Mouse (Mus musculus) T-helper 1 cell (primary cell): ENCODE results near the gene Elavl2.

Experiments
- in situ Hi-C: fragments of 300-600 bp; cut with MboI, MseI; formaldehyde crosslinking; loops from one replicate; pipeline ENCODE4 v1.15.1; 2025; ENCODE audit warnings: high pct_unique_total_duplicates

The Elavl2 gene

DNA sequence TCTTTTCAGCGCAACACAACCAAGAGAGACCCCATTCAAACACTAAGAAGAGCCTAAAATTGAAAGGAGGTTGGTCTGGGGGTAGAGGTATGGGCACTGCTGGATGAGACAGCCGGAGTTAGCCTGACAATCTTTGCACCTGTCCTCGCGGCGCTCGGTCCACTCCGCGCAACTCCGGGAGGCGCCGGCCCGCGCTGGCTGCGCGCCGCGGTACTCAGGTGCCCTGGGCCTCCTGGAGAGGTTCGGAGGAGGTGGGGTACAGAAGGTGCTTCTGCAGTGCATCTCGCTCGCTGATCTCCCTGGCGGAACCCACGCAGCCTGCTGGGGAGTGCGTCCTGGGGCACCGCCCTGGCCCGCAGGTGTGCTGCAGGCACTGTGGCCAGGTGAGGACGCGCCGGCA is at the start of gene Elavl2:
Gene Elavl2, minus strand, starts transcription at position 363 of the 400 bp plus-strand sequence.
- in situ Hi-C loops: no loop called here

- in situ Hi-C loops: no loop called here
Observed at GRCm38 (mm10) chr4:91447887-91448286, 47.3 kb upstream of the Elavl2 start.

GRCm38 (mm10) chr4:91415582-91415981 is 15.0 kb upstream of the Elavl2 start:
- in situ Hi-C loops: no loop called here

DNA sequence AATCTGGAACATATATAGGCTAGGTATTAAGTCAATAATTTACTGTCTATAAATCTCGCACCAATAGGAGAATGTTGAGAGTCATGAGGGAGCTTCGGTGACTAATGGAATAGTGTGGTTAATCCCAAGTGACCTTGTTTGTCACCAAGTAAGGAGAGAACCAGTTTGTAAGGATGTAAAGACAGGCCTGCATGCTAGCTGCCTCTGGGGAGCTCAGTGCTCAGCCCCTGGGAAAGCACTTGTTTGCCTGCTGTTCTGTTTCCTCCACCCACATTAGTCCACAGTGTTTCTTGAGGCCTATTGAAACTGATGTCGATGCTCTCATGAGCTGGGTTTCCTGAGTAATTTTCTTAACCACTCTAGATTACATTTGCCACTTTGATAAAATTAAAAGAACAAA is 4.5 kb upstream of the Elavl2 start:
- in situ Hi-C loops: no loop called here

GRCm38 (mm10) chr4:91399510-91400196 is 932 bp downstream of the Elavl2 start:
- in situ Hi-C loops: no loop called here

DNA sequence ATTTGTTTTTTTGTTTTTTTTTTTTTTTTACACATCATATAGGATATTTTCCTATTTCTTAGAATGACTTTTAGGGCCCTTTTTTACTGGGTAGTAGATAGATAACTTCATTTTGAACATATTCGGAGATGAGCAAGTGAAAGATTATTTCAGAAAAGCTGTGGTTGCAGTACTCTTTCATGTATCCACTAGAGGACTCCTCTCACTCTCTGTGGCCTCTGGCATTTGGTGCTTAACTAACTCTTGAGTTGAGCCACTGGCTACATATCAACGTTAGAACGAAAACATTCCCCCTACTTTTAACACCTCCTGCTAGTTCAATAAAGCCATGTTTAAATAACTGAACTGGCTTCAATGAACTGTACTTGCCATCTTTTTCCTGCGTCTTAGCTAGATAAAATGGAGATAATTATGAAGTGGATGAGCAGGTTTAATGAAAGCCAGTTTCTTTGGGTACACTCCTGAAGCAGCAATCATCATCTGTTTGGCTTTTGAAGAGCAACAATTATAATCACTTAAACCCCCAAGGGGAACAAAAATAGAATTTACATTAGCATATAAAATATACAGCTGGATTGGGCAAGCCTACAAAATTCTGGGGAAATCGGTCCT is 8.5 kb downstream of the Elavl2 start:
- in situ Hi-C loops: no loop called here

DNA sequence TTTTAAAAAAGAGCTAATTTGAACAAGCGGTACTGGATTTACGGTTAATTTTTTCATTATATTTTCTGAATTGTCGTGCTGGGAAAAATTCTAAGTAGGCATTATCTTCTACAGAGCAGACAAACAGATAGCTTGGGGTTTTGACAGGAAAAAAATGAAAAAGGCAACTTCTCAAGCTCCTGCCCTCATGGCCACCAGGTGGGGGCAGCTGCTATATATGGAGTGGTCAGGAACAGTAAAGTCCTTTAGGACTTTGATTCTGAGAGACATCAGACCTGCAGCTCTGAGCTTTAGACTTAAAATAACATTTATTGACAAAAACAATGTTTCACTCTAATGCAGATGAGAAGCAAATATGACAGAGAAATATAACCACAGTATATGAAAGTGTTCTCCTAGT is 12.9 kb downstream of the Elavl2 start:
- in situ Hi-C loops: no loop called here

DNA sequence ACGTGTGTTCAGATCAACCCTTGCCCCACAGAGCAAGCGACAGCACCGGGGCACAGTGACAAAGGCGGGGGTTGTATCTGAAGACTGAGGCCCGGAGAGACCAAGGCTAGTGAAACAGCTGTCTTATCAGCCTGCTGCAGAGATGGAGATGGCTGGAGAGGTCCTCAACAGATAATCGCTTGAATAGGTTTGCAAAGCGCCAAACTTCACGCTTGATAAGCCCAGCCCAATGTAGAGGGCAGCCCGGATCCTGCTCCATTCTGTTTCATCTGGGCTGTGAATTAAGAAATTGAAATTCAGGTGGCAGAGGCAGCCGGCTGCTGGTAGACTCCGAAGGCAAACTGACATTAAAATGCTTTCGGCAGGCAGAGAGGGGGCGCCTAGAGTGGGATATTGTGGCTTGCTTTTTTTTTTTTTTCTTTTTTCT is 19.4 kb downstream of the Elavl2 start:
- in situ Hi-C loops: no loop called here

GRCm38 (mm10) chr4:91380341-91381117 is 20.1 kb downstream of the Elavl2 start:
- in situ Hi-C loops: no loop called here

GRCm38 (mm10) chr4:91379559-91379958 is 21.0 kb downstream of the Elavl2 start:
- in situ Hi-C loops: no loop called here

DNA sequence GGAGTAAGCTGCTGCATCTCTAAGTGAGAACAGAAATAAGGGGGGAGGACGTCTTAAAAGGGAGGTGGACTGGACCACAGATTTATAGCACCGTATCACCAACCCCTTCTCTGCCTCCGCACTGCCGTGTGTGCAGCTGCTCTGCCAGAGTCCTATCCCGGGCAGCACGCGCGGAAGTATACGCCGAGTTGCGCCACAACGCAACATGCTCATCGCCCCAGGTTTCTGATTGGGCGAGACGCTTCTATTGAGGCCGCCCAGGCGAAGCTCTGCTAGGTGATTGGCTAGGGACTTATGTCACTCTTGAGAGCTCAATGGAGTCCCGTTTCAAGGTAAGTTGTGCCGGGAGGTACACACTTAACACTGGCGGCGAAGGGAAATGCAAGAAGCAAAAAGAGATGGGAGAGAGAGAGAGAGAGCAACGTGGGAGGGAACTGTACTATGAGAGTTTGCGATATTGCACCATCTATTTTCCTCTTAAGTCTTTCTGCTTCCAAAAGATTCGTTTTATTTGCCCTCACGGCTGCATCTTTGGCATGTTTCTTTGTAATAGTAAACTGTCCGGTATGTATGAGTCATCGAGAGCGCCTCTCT is 24.2 kb downstream of the Elavl2 start:
- in situ Hi-C loops: no loop called here

GRCm38 (mm10) chr4:91375372-91375687 is 25.3 kb downstream of the Elavl2 start:
- in situ Hi-C loops: no loop called here

GRCm38 (mm10) chr4:91374571-91375371 is 25.8 kb downstream of the Elavl2 start:
- in situ Hi-C loops: no loop called here

GRCm38 (mm10) chr4:91372844-91373243 is 27.7 kb downstream of the Elavl2 start:
- in situ Hi-C loops: no loop called here

DNA sequence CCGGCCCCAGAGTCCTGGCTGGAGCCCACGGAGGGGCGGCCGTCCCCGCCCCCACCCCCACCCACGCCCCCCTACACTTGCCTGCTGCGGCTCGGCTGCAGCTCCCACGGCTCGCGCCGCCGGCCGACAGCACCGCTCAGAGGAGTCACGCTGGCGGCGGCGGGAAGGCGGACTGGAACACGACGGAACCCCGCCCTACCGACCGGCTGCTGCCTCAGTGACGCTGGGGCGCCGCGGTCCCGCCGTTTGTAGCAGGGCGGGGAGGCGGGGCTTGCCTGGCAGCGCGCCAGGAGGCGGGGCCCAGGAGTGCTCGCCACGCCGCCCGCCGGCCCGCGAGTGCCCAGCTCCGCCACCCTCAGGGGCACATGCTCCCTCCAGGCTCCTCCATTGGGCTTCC is 28.8 kb downstream of the Elavl2 start:
- in situ Hi-C loops: no loop called here

GRCm38 (mm10) chr4:91371131-91371818 is 29.3 kb downstream of the Elavl2 start:
- in situ Hi-C loops: no loop called here

DNA sequence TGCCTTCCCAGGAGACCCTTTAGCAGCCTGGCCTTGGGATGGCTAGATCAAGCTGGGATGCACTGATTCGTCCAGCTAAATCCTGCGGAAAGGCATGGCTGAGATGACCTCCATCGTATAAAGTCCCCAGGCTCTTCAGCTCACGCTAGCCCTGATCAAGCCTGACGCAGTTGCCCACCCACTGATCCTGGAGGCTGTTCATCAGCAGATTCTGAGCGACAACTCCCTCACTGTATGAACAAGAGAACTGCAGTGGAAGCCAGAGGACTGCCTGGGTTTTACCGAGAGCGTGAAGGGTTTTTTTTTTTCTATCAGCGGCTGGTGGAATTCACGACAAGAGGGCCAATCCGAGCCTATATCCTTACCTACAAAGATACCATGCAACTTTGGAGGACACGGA is 35.3 kb downstream of the Elavl2 start:
- in situ Hi-C loops: no loop called here

DNA sequence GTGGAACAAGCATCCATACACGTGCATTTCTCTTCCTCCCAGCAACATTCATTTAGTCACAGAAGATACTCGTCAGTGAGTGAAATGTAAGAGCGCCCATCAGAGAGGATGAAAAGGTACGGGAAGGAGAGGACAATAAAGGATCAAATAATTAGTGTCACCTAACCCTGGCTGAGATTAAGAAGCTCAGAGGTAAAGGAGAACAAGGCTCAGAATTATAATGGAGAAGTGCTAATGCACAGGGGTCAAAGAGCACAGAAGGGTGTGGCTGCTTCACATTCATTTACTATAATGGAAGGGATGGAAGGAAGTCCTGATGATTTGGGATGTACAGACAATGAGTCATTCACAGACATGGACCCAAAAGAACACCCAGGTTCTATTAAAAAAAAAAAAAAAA is 36.6 kb downstream of the Elavl2 start:
- in situ Hi-C loops: no loop called here

GRCm38 (mm10) chr4:91362520-91362919 is 38.1 kb downstream of the Elavl2 start:
- in situ Hi-C loops: no loop called here

- in situ Hi-C loops: no loop called here
Observed at GRCm38 (mm10) chr4:91353138-91353537, 47.4 kb downstream of the Elavl2 start.

GRCm38 (mm10) chr4:91349579-91349978 is 51.0 kb downstream of the Elavl2 start:
- in situ Hi-C loops: no loop called here
